Mouse (Mus musculus) right cerebral cortex, adult 18-20 months (tissue): ENCODE data around the gene Insr.
"Not testable (repeated sequence)": the region's sequence is repeated elsewhere in the genome, so short reads cannot be mapped to it uniquely, and the experiment has no call there.

ENCODE experiments used
- DNase-seq: peaks from one replicate; pipeline ENCODE4 v3.0.0; 2022; ENCODE audit warnings: mixed read lengths

The Insr gene

GRCm38 (mm10) chr8:3230118-3231060, 49.0 kb downstream of the Insr start:
- no peak for DNase-seq

DNA sequence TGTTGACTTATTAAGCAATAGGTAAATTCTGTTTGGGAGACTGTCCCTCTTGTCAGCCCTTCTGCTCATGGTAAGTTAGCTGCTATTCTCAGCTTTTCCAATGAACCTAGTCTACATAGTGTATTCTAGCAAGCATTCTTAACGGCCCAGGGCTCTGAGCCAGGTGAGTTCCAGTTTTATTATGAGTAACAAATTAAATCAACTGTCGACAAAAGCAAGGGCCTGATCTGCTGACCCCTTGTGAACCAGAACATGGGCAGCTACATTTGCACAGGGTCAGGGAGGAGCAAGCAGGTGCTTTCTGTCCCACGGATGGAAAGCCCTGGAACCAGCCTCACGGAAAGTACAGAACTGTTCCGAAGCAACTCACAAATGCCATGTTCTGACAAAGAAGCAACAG, 52.0 kb downstream of the Insr start:
- no peak for DNase-seq

GRCm38 (mm10) chr8:3225731-3226130, 53.7 kb downstream of the Insr start:
- no peak for DNase-seq

- no peak for DNase-seq
These were observed 54.2 kb downstream of the Insr start for GRCm38 (mm10) chr8:3225184-3225583.

DNA sequence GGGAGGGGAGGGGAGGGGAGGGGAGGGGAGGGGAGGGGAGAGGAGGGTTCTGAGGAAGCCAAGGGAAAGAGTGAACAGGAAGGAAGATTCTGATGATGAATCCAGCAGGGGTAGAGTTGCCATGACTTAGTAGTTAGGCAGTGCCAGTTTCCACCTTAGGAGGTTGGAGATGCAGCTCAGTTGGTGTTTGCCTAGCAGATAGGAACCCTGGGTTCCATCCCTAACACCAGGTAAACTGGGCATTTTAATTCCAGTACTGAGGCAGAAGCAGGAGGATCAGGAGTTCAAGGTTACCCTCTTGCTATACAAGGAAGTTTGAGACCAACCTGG, 56.8 kb downstream of the Insr start:
- no peak for DNase-seq

DNA sequence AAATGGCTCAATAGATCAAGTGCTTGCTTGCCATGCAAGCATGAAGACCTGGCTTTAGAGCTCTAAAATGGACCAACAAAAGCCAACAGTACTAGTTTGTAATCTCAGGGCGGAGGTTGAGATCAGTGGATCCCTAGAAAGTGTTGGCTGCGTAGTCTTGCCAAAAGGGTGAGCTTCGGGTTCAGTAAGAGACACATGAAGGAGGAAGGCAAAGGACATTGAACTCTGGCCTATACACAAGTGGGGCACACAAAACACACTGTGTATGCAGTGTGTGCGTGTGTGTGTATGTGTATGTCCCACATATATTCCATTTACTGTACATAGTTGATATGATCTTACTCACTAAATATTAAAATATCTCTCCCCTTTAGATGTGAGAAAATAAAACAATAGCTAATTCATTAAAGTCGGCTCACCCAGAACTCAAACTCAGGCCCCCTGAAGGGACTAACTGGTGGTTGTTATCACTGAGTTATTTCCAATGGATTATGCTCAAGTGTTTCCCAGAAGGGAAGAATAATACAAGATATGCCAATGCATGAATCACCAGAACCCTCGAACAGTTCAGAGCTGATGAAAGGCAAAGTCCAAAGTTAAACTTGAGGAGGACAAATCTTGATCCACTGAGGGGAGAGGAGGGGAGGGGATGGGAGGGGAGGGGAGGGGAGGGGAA, 57.3 kb downstream of the Insr start:
- no peak for DNase-seq

- DNase-seq = peak; percentile 91
These were observed 58.1 kb downstream of the Insr start for GRCm38 (mm10) chr8:3221047-3221959.

DNA sequence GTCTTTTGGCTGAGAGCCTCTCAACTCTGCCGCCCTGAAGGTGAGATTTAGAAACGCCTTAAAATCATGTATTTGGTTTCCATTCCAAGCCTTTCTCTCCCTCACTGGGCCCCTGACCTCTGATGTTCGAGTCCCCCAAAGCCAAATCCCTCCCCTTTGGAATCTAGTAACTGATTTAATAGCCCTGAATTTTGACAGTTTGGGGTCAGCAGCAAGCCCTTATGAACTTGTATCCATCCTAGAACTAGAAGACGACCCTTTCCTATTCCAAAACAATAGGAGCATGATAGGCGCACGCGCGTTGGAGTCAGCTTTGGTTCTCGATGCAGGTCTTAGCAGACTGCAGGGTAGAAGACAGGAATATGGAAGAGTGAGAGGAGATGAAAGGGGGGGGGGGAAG, 58.9 kb downstream of the Insr start:
- DNase-seq = peak; percentile 28

- DNase-seq = no peak
These were observed 59.5 kb downstream of the Insr start for GRCm38 (mm10) chr8:3219921-3220411.

GRCm38 (mm10) chr8:3219266-3219665, 60.2 kb downstream of the Insr start:
- DNase-seq = no peak

GRCm38 (mm10) chr8:3216541-3217092, 62.8 kb downstream of the Insr start:
- no peak for DNase-seq

DNA sequence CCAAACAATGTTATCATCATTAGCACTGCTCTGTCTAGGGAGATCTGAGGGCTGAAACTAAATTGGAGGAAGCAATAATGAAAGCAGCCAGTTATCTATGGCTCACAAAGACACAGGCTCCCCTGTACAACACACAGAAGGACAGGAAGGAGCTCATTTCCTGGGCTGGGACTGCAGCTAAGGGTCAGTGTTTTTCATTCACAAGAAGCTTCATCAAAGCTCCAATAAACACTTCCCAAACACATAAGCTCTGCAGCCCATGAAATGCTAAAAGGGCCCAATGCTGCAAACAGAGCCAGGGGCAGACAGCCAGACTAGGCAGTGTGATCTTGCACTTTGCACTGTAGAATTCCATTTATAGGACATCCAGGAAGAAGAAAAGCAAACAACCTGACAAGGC, 63.9 kb downstream of the Insr start:
- no peak for DNase-seq

GRCm38 (mm10) chr8:3214601-3215000, 64.8 kb downstream of the Insr start:
- DNase-seq = no peak

GRCm38 (mm10) chr8:3211456-3211855, 68.0 kb downstream of the Insr start:
- DNase-seq = no peak

DNA sequence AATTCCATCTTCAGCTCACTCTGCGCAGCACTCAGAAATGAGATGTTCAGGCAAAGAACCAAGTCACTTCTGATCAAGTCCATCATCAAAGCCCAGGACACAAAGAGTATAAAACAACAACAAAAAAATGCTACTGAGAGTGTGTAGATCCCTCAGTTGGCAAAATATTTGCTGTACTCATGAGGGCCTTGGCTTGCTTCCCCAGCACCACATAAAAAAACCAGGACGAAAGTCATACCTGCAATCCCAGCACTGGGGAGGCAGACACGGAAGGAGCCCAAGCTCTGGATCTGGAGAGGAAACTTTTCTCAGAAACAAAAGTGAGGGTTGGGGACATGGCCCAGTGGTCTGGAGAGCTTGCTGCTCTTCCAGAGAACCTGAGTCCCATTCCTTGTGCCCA, 69.5 kb downstream of the Insr start:
- DNase-seq = no peak

DNA sequence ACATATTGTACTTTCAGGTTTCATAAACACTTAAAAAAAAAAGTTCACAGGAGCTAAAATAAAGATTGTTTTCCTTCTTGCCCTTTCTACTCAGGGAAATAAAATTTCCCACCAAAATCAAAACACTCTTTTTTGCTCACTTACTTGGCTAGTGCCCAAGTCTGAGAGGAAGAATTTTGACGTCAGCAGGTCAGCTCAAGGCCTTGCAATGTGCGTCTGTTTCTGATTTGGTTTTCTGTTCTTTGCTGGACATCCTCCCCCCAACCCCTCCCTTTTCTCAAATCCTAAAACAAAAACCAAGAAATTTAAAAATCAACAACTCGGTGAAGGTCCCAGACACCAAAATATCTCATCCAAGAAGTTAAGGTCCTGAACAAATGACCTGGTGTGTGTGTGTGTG, 70.1 kb downstream of the Insr start:
- DNase-seq = no peak

DNA sequence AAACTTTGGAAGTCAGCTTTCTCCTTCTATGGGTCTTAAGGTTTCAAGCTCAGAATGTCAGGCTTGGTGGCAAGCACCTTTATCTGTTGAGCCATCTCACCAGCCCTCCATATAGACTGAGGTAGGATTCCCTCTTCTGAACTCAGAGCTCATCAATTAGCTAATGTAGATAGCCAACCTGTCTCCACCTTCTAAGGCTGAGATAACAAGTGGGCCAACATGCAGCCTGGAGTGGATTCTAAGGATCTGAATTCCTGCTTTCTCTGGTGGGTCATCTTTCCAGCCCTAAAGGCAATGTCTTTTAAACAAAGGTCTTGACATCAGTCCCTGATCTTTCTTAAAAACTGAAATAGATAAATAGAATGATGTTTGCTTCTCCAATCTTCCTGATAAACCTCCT, 70.7 kb downstream of the Insr start:
- no peak for DNase-seq

- DNase-seq = no peak
These were observed 74.5 kb downstream of the Insr start for GRCm38 (mm10) chr8:3204758-3205443.

- DNase-seq = no peak
These were observed 76.6 kb downstream of the Insr start for GRCm38 (mm10) chr8:3202792-3203191.

DNA sequence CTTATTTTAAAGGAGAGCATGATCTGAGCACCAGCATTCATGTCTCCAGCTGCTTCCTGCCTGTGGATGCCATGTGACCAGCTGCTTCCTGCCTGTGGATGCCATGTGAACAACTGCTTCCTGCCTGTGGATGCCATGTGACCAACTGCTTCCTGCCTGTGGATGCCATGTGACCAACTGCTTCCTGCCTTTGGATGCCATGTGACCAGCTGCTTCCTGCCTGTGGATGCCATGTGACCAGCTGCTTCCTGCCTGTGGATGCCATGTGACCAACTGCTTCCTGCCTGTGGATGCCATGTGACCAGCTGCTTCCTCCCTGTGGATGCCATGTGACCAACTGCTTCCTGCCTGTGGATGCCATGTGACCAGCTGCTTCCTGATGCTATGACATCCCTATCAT, 85.1 kb downstream of the Insr start:
- DNase-seq = not testable (repeated sequence)

GRCm38 (mm10) chr8:3191006-3191405, 88.4 kb downstream of the Insr start:
- DNase-seq = no peak

DNA sequence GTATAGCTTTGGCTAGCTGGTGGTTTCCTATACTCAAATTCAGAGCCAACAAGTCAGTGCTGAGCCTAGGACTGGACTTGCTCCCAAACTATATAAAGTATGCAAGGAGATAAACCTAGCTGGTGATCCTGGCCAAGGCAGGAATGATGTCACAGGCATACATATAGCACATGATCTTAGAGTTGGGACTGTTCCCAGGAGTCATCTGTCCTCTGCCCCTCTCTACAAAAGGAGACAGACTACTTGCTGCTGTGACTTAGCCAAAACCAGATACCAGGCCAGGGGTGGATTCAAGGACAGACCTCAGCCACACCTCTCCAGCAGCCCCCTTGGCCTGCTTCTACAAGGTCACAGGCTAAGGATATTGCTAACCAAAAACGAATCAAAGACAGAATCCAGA, 92.0 kb downstream of the Insr start:
- no peak for DNase-seq
